Mouse (Mus musculus): ENCODE data around the gene Senp6.

The Senp6 gene

GRCm38 (mm10) chr9:80172396-80173222, 105.9 kb downstream of the Senp6 start:
- DNase-seq (ENCODE audit: low spot score), result no peak

- DNase-seq (ENCODE audit: low spot score), result no peak
Observed at GRCm38 (mm10) chr9:80173629-80174028, 106.9 kb downstream of the Senp6 start.

GRCm38 (mm10) chr9:80176696-80177478, 110.2 kb downstream of the Senp6 start:
- no peak for DNase-seq (ENCODE audit: low spot score)

GRCm38 (mm10) chr9:80178670-80179069, 112.0 kb downstream of the Senp6 start:
- no peak for DNase-seq (ENCODE audit: low spot score)

- no peak for DNase-seq (ENCODE audit: low spot score)
Observed at GRCm38 (mm10) chr9:80179688-80180087, 113.0 kb downstream of the Senp6 start.

- DNase-seq (ENCODE audit: low spot score), result no peak
Observed at GRCm38 (mm10) chr9:80180771-80181170, 114.1 kb downstream of the Senp6 start.

GRCm38 (mm10) chr9:80181692-80182091, 115.0 kb downstream of the Senp6 start:
- no peak for DNase-seq (ENCODE audit: low spot score)

- DNase-seq (ENCODE audit: low spot score), result no peak
Observed at GRCm38 (mm10) chr9:80184138-80184537, 117.4 kb downstream of the Senp6 start.

- DNase-seq (ENCODE audit: low spot score), result no peak
Observed at GRCm38 (mm10) chr9:80185737-80186136, 119.0 kb downstream of the Senp6 start.

- no peak for DNase-seq (ENCODE audit: low spot score)
Observed at GRCm38 (mm10) chr9:80186693-80187092, 120.0 kb downstream of the Senp6 start.

GRCm38 (mm10) chr9:80188324-80188893, 121.7 kb downstream of the Senp6 start:
- DNase-seq (ENCODE audit: low spot score), result no peak

GRCm38 (mm10) chr9:80191240-80191639, 124.5 kb downstream of the Senp6 start:
- no peak for DNase-seq (ENCODE audit: low spot score)

- DNase-seq (ENCODE audit: low spot score), result no peak
Observed at GRCm38 (mm10) chr9:80192324-80192723, 125.6 kb downstream of the Senp6 start.

- DNase-seq (ENCODE audit: low spot score), result no peak
Observed at GRCm38 (mm10) chr9:80194446-80194845, 127.7 kb downstream of the Senp6 start.
